Mouse (Mus musculus) midbrain, embryonic 15.5 days (tissue): ENCODE data around the gene Adgrg6. TPM values are rescaled to one million over a fixed set of nuclear protein-coding genes. Genes with fewer than 3 reads are reported as not detected.

Experiments
- ATAC-seq: fragments of 200-750 bp; cut with Nextera tagmentation; replicated peaks from 2 replicates; pipeline ENCODE4 v1.8.0; 2017; ENCODE audit warnings: moderate TSS enrichment
- H3K27ac ChIP-seq: fragments of 300-500 bp; sonication (generic); 2 replicates; pipeline ENCODE4 v1.5.1; 2015; ENCODE audit warnings: mild to moderate bottlenecking, inconsistent platforms
- H3K27me3 ChIP-seq: fragments of 300-500 bp; sonication (generic); replicated peaks from 2 replicates; pipeline ENCODE4 v1.6.1; 2015; ENCODE audit warnings: inconsistent platforms
- H3K36me3 ChIP-seq: fragments of 300-500 bp; sonication (generic); replicated peaks from 2 replicates; pipeline ENCODE4 v1.6.1; 2015; ENCODE audit warnings: inconsistent platforms
- H3K4me1 ChIP-seq: fragments of 300-500 bp; sonication (generic); 2 replicates; pipeline ENCODE4 v1.6.1; 2015; ENCODE audit warnings: inconsistent platforms
- H3K4me2 ChIP-seq: fragments of 300-500 bp; sonication (generic); 2 replicates; pipeline ENCODE4 v1.6.1; 2015; ENCODE audit warnings: inconsistent platforms, mild to moderate bottlenecking, moderate library complexity
- H3K4me3 ChIP-seq: fragments of 300-500 bp; sonication (generic); 2 replicates; pipeline ENCODE4 v1.5.1; 2015; ENCODE audit warnings: mild to moderate bottlenecking, inconsistent platforms
- H3K9ac ChIP-seq: fragments of 300-500 bp; sonication (generic); 2 replicates; pipeline ENCODE4 v1.6.1; 2015; ENCODE audit warnings: mild to moderate bottlenecking, inconsistent platforms
- H3K9me3 ChIP-seq: fragments of 300-500 bp; sonication (generic); 2 replicates; pipeline ENCODE4 v1.6.1; 2016; ENCODE audit warnings: inconsistent platforms
- WGBS: fragments of 180-500 bp; shearing (Covaris S2); methylation state at CpG from one replicate; pipeline ENCODE4 v1.1.7; 2015; ENCODE audit warnings: mixed read lengths; 5-methylcytosine and 5-hydroxymethylcytosine counted together
- polyA plus RNA-seq: library from polyadenylated mRNA; unstranded; fragments of >200 nt; fragmentation: Nextera tagmentation; extraction: Ambion mirVana; gene quantifications from 2 replicates; pipeline ENCODE4 v1.2.1, GENCODE M21; 2015

Adgrg6 gene
- polyA plus RNA-seq, 1 experiment from 2014 or later: 1.6 TPM

GRCm38 (mm10) chr10:14476393-14476792, 69.1 kb downstream of the Adgrg6 start:
- Histone ChIP-seq H3K4me2 (no peak overlapping the region), H3K36me3 (no peaks in the 10 kb centered on the region)

GRCm38 (mm10) chr10:14475641-14476040, 69.8 kb downstream of the Adgrg6 start:
- Histone ChIP-seq H3K9me3 (no peaks in the 10 kb centered on the region), H3K27ac (no peak overlapping the region), H3K4me3 (no peak overlapping the region), H3K4me1 (no peaks in the 10 kb centered on the region), H3K27me3 (no peaks in the 10 kb centered on the region), H3K9ac (no peak overlapping the region), H3K4me2 (no peak overlapping the region), H3K36me3 (no peaks in the 10 kb centered on the region)
- WGBS: 87% methylated on average over 2 of the region's 2 CpGs
- no peak for ATAC-seq

More at GRCm38 (mm10) chr10:14476393-14476792, 69.1 kb downstream of the Adgrg6 start:
- Histone ChIP-seq H3K4me1 (no peaks in the 10 kb centered on the region), H3K4me3 (no peak overlapping the region), H3K27me3 (no peaks in the 10 kb centered on the region), H3K9me3 (no peaks in the 10 kb centered on the region), H3K27ac (no peak overlapping the region), H3K9ac (no peak overlapping the region)
- ATAC-seq: no peak
- 71% methylated on average over 1 of the region's 1 CpGs for WGBS

- no peak overlapping the region for H3K4me3 ChIP-seq
- ATAC-seq: no peak
- no peaks in the 10 kb centered on the region for H3K36me3 ChIP-seq
- no peaks in the 10 kb centered on the region for H3K9me3 ChIP-seq
- no peaks in the 10 kb centered on the region for H3K27me3 ChIP-seq
- WGBS: 82% methylated on average over 8 of the region's 8 CpGs
- H3K27ac ChIP-seq: no peak overlapping the region
- H3K4me1 ChIP-seq: no peaks in the 10 kb centered on the region
- no peak overlapping the region for H3K4me2 ChIP-seq
- H3K9ac ChIP-seq: no peak overlapping the region
Observed at GRCm38 (mm10) chr10:14474541-14475305, 70.7 kb downstream of the Adgrg6 start.

- 38% methylated on average over 5 of the region's 5 CpGs for WGBS
Observed at GRCm38 (mm10) chr10:14471039-14471550, 74.4 kb downstream of the Adgrg6 start.

GRCm38 (mm10) chr10:14468623-14469022, 76.8 kb downstream of the Adgrg6 start:
- no peaks in the 10 kb centered on the region for H3K27me3 ChIP-seq
- 83% methylated on average over 10 of the region's 10 CpGs for WGBS
- no peaks in the 10 kb centered on the region for H3K36me3 ChIP-seq
- H3K27ac ChIP-seq: no peak overlapping the region
- no peak for ATAC-seq
- H3K4me3 ChIP-seq: no peak overlapping the region
- no peaks in the 10 kb centered on the region for H3K9me3 ChIP-seq
- H3K4me1 ChIP-seq: no peaks in the 10 kb centered on the region
- no peak overlapping the region for H3K9ac ChIP-seq
- H3K4me2 ChIP-seq: no peak overlapping the region

More at GRCm38 (mm10) chr10:14471039-14471550, 74.4 kb downstream of the Adgrg6 start:
- Histone ChIP-seq H3K36me3 (no peaks in the 10 kb centered on the region), H3K9ac (no peak overlapping the region), H3K27me3 (no peaks in the 10 kb centered on the region), H3K27ac (no peak overlapping the region), H3K4me2 (no peak overlapping the region), H3K4me3 (no peak overlapping the region), H3K9me3 (no peaks in the 10 kb centered on the region), H3K4me1 (no peaks in the 10 kb centered on the region)
- ATAC-seq: no peak

- Histone ChIP-seq H3K4me2 (no peak overlapping the region), H3K9me3 (no peaks in the 10 kb centered on the region), H3K9ac (no peak overlapping the region), H3K27me3 (no peaks in the 10 kb centered on the region), H3K36me3 (no peaks in the 10 kb centered on the region), H3K27ac (no peak overlapping the region), H3K4me3 (no peak overlapping the region), H3K4me1 (no peaks in the 10 kb centered on the region)
- no peak for ATAC-seq
- WGBS: 93% methylated on average over 4 of the region's 4 CpGs
Observed at GRCm38 (mm10) chr10:14463796-14464511, 81.5 kb downstream of the Adgrg6 start.

GRCm38 (mm10) chr10:14460933-14461514, 84.4 kb downstream of the Adgrg6 start:
- Histone ChIP-seq H3K4me3 (no peak overlapping the region), H3K27ac (no peak overlapping the region), H3K27me3 (no peaks in the 10 kb centered on the region), H3K9ac (no peak overlapping the region), H3K36me3 (no peaks in the 10 kb centered on the region), H3K4me1 (no peaks in the 10 kb centered on the region), H3K4me2 (no peak overlapping the region), H3K9me3 (no peaks in the 10 kb centered on the region)
- 86% methylated on average over 4 of the region's 4 CpGs for WGBS
- no peak for ATAC-seq

- Histone ChIP-seq H3K36me3 (no peaks in the 10 kb centered on the region), H3K9ac (no peak overlapping the region), H3K4me2 (no peak overlapping the region), H3K9me3 (no peaks in the 10 kb centered on the region), H3K4me1 (no peaks in the 10 kb centered on the region), H3K27me3 (no peaks in the 10 kb centered on the region), H3K4me3 (no peak overlapping the region), H3K27ac (no peak overlapping the region)
- WGBS: 71% methylated on average over 5 of the region's 5 CpGs
- ATAC-seq: no peak
Observed at GRCm38 (mm10) chr10:14460252-14460932, 85.1 kb downstream of the Adgrg6 start.

- Histone ChIP-seq H3K9me3 (no peaks in the 10 kb centered on the region), H3K4me2 (no peak overlapping the region), H3K9ac (no peak overlapping the region), H3K4me1 (no peaks in the 10 kb centered on the region), H3K27me3 (no peaks in the 10 kb centered on the region), H3K4me3 (no peak overlapping the region), H3K36me3 (no peaks in the 10 kb centered on the region), H3K27ac (no peak overlapping the region)
- 85% methylated on average over 7 of the region's 7 CpGs for WGBS
- no peak for ATAC-seq
Observed at GRCm38 (mm10) chr10:14459819-14460218, 85.6 kb downstream of the Adgrg6 start.

GRCm38 (mm10) chr10:14459330-14459729, 86.1 kb downstream of the Adgrg6 start:
- no peak overlapping the region for H3K27ac ChIP-seq
- no peak overlapping the region for H3K4me2 ChIP-seq
- H3K9ac ChIP-seq: no peak overlapping the region
- ATAC-seq: no peak
- H3K4me1 ChIP-seq: no peaks in the 10 kb centered on the region
- no peak overlapping the region for H3K4me3 ChIP-seq
- no peaks in the 10 kb centered on the region for H3K27me3 ChIP-seq
- no peaks in the 10 kb centered on the region for H3K9me3 ChIP-seq
- 94% methylated on average over 10 of the region's 10 CpGs for WGBS
- no peaks in the 10 kb centered on the region for H3K36me3 ChIP-seq

GRCm38 (mm10) chr10:14454481-14454880, 91.0 kb downstream of the Adgrg6 start:
- ATAC-seq: no peak
- H3K27ac ChIP-seq: no peak overlapping the region
- 69% methylated on average over 4 of the region's 4 CpGs for WGBS
- no peak overlapping the region for H3K4me2 ChIP-seq
- H3K36me3 ChIP-seq: no peaks in the 10 kb centered on the region
- no peak overlapping the region for H3K9ac ChIP-seq
- H3K4me1 ChIP-seq: no peaks in the 10 kb centered on the region
- H3K4me3 ChIP-seq: no peak overlapping the region
- no peaks in the 10 kb centered on the region for H3K9me3 ChIP-seq
- no peaks in the 10 kb centered on the region for H3K27me3 ChIP-seq

GRCm38 (mm10) chr10:14451811-14452210, 93.6 kb downstream of the Adgrg6 start:
- Histone ChIP-seq H3K27ac (no peak overlapping the region), H3K36me3 (no peaks in the 10 kb centered on the region), H3K9ac (no peak overlapping the region), H3K9me3 (no peaks in the 10 kb centered on the region), H3K27me3 (no peaks in the 10 kb centered on the region), H3K4me1 (no peaks in the 10 kb centered on the region), H3K4me3 (no peak overlapping the region), H3K4me2 (no peak overlapping the region)
- peak; percentile 88 for ATAC-seq
- 28% methylated on average over 3 of the region's 3 CpGs for WGBS
